Mouse (Mus musculus): ENCODE measurements around the gene Zswim1.
"Not testable (repeated sequence)": the region's sequence is repeated elsewhere in the genome, so short reads cannot be mapped to it uniquely, and the experiment has no call there.

The Zswim1 gene

GRCm38 (mm10) chr2:164832032-164832747, 9.7 kb downstream of the Zswim1 start:
- DNase-seq = peak in 1 of 2 experiments; percentile 41

GRCm38 (mm10) chr2:164832748-164833301, 10.3 kb downstream of the Zswim1 start, which contains the start of gene Ctsa:
Gene Ctsa, plus strand, starts transcription at chr2:164832873.
- peak; percentile 78 to 79 for DNase-seq

GRCm38 (mm10) chr2:164833314-164833959, 11.0 kb downstream of the Zswim1 start, which contains the start of gene Neurl2:
Gene Neurl2, minus strand, starts transcription at chr2:164833456.
- DNase-seq = peak; percentile 89 to 91

GRCm38 (mm10) chr2:164834531-164834930, 12.0 kb downstream of the Zswim1 start:
- peak; percentile 39 to 45 for DNase-seq

GRCm38 (mm10) chr2:164835164-164835563, 12.7 kb downstream of the Zswim1 start:
- DNase-seq = no peak

GRCm38 (mm10) chr2:164845782-164846181, 23.3 kb downstream of the Zswim1 start:
- no peak for DNase-seq

- no peak for DNase-seq
These were observed 27.6 kb downstream of the Zswim1 start for GRCm38 (mm10) chr2:164850061-164850460.

GRCm38 (mm10) chr2:164855572-164855971, 33.1 kb downstream of the Zswim1 start:
- DNase-seq = not testable (repeated sequence)

- peak; percentile 39 to 58 for DNase-seq
These were observed 34.0 kb downstream of the Zswim1 start for GRCm38 (mm10) chr2:164856309-164857100.

- peak in 1 of 2 experiments; percentile 35 for DNase-seq
These were observed 34.8 kb downstream of the Zswim1 start, which contains the start of gene Pltp for GRCm38 (mm10) chr2:164857101-164857821. Gene Pltp, minus strand, starts transcription at chr2:164857711.

GRCm38 (mm10) chr2:164857842-164858553, 35.5 kb downstream of the Zswim1 start:
- no peak for DNase-seq

- DNase-seq = no peak
These were observed 36.7 kb downstream of the Zswim1 start for GRCm38 (mm10) chr2:164859155-164859554.

- DNase-seq = no peak
These were observed 37.4 kb downstream of the Zswim1 start for GRCm38 (mm10) chr2:164859640-164860432.

GRCm38 (mm10) chr2:164861094-164861493, 38.6 kb downstream of the Zswim1 start:
- DNase-seq = no peak

GRCm38 (mm10) chr2:164862179-164862861, 39.8 kb downstream of the Zswim1 start:
- no peak for DNase-seq

- not testable (repeated sequence) for DNase-seq
These were observed 40.9 kb downstream of the Zswim1 start for GRCm38 (mm10) chr2:164863411-164863810.

GRCm38 (mm10) chr2:164864593-164864992, 42.1 kb downstream of the Zswim1 start:
- DNase-seq = no peak

GRCm38 (mm10) chr2:164866741-164867551, 44.5 kb downstream of the Zswim1 start:
- no peak for DNase-seq

GRCm38 (mm10) chr2:164867566-164867965, 45.1 kb downstream of the Zswim1 start:
- no peak for DNase-seq
